Mouse (Mus musculus) neutrophil, adult 65 days (primary cell): ENCODE data around the gene Olfr215. TPM values are rescaled to one million over a fixed set of nuclear protein-coding genes. Genes with fewer than 3 reads are reported as not detected.

ENCODE experiments used
- total RNA-seq: library from RNA; stranded (reverse); gene quantifications from 2 replicates; pipeline ENCODE4 v1.2.4, GENCODE M21; 2023

The Olfr215 gene
- total RNA-seq = not detected in 2 replicates

DNA sequence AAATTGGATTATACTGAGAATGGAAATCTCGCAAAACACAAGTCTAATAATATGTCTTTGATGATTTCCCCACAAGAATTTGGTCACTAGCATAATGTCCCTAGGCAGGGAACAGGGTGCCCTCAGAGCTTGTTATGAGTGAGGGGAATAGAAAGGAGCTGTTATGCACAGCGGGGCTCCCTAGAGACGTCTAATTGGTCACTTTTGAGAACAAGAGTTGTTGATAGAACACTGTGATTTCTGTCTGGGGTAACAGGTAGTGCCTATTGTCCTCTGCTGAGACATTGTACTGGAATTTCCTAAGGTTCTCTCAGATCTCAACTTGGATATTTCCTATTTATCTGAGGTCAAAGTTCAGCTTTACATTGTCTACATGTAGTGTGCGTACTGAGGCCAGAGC, at the start of gene Olfr215:
Gene Olfr215, minus strand, starts transcription at position 101 of the 400 bp plus-strand sequence.

DNA sequence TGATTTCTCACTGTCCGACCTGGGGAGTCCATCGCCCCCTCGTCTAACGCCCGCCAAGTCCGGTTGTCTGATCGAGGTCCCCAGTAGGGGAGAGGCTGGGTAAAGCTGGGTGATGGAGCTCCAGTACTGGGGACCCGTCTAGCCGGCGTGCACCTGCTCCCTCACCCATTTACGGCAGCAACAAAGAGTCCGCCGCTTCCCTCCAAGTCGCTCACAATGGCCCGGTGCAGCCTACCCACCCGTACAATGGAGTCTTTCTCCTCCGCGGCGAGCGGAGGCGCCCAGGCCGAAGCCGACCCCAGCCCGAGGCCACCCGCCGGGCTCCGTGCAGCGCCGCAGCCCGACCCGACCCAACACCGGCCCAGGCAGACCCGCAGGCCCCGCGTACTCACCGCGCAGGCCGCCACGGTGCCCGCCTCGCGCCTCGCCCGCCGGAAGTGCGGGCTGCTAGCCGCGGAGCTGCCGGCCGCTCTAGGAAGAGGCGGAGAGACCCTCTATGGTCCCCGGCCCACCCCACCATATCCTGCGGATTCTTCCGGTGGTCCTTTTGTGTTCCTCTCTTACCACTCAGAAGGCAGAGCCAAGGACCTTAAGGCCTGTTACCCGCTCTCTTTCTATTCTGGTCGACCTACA, 44.7 kb upstream of the Olfr215 start, which contains the start of gene Zfp422:
Gene Zfp422, minus strand, starts transcription at position 461 of the 633 bp plus-strand sequence.

DNA sequence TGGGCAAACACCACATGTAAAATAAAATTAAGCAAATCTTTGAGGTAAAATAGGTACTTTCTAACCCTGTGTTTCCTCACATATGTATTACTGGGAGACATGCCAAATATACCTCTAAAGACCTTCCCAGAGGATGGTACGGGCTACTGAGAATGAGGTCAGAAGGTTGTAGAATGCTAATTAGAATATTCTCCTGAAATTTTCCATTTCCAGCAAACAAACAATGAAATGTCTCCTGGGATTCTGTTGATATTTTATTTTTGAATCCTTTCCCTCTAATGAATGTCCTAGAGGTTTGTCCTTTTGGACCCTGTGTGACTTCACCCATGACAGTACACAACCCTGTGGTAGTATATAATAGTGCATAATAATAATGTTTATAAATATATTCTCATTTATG, 30.1 kb downstream of the Olfr215 start, which contains the start of gene Olfr214:
Gene Olfr214, plus strand, starts transcription at position 301 of the 400 bp plus-strand sequence.

DNA sequence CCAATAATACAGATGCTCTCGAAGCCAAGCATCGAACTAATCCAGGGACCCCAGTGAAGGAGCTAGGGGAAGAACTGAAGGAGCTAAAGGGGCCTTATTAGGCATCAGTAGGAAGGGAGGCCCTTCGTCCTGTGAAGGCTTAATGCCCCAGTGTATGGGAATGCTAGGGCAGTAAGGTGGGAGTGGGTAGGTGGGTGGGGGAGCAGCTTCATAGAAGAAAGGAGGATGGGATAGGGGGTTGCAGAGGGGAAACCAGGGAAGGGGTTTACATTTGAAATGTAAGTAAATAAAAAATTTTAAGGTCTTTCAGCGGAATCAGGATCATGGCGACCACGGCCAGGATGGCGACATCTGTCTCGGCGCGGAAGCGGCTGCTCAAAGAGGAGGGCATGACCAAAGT, 33.2 kb downstream of the Olfr215 start, which contains the start of gene Gm5580:
Gene Gm5580, plus strand, starts transcription at position 301 of the 400 bp plus-strand sequence.

DNA sequence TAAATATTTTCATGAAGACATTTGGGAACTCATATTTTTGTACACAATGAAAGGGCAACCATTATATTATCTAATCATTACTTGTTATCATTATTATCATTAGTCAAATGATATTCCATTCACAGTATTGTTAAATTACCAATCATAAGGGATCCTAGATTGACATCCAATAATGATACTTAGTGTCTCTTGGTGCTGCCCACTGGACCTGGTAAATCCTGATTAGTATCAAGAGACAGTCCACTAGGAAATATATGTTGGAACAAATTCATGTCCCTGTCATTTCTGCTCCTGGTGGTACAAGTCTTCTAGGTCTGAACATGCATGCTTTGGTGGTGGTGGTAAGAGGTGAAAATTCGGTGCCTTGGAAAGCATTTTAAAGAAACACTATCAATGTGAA, 45.8 kb downstream of the Olfr215 start, which contains the start of gene Olfr213:
Gene Olfr213, plus strand, starts transcription at position 301 of the 400 bp plus-strand sequence.

Other genes starting within 250 kb of the Olfr215 start
- gene March8, start 246.2 kb downstream of the Olfr215 start, total RNA-seq = 15.1 and 21.4 TPM in 2 replicates
- 294 and 307 TPM in 2 replicates for gene Alox5, start 123.0 kb downstream of the Olfr215 start, total RNA-seq
- gene Olfr211, start 95.1 kb downstream of the Olfr215 start, total RNA-seq = not detected in 2 replicates
- 0.35 TPM in 1 of 2 replicates, not detected in the other for gene Olfr212, start 77.7 kb downstream of the Olfr215 start, total RNA-seq
- not detected in 2 replicates for gene Olfr213, start 45.7 kb downstream of the Olfr215 start, total RNA-seq
- gene Gm5580, start 33.1 kb downstream of the Olfr215 start, total RNA-seq = 0.82 and 2.3 TPM in 2 replicates
- not detected in 2 replicates for gene Olfr214, start 30.0 kb downstream of the Olfr215 start, total RNA-seq
- 10.8 and 11.1 TPM in 2 replicates for gene Zfp422, start 44.8 kb upstream of the Olfr215 start, total RNA-seq
- gene Depp1, start 66.4 kb upstream of the Olfr215 start, total RNA-seq = 0.98 TPM in 1 of 2 replicates, not detected in the other
- 82.7 and 104 TPM in 2 replicates for gene Rassf4, start 89.8 kb upstream of the Olfr215 start, total RNA-seq
- gene Tmem72, start 132.7 kb upstream of the Olfr215 start, total RNA-seq = 0.20 and 0.22 TPM in 2 replicates